In genomic region chr2:78867726-78868510, GRCm38 (mm10) we compare ENCODE assay signal across 8 mouse cellular contexts. TPM values are rescaled to one million over a fixed set of nuclear protein-coding genes. Genes with fewer than 3 reads are reported as not detected.
DNase-seq lines count a peak whose midpoint lies in the region; ATAC-seq and TF ChIP-seq lines count a peak whose summit lies in the region.

TSS of gene Ube2e3 (plus strand) at chr2:78868124.

- H3K27ac ChIP-seq in thymus, adult 2 months (ENCODE audit: control insufficient read depth, insufficient read depth, low read length): peak within 1 kb of the TSS; percentile 13; the same call in 1 of the 2 replicates
- peak within 1 kb of the TSS; percentile 87 for H3K27ac ChIP-seq in heart, adult 2 months

- no peak for TF ChIP-seq EP300 in heart, adult 2 months (IDR thresholded peaks at IDR 0.05; ENCODE audit: insufficient read depth, low read depth, low read length)

- ATAC-seq in megakaryocyte-erythroid progenitor cell, adult 5-6 weeks (replicated peaks; ENCODE audit: low FRiP score, low TSS enrichment, poor library complexity, severe bottlenecking): no peak

- H3K79me2 ChIP-seq in heart, adult 2 months (replicated peaks; ENCODE audit: control insufficient read depth, insufficient read depth, low read length): no peaks in the 10 kb centered on the region

- TF ChIP-seq POLR2A in thymus, adult 2 months (IDR thresholded peaks at IDR 0.05; ENCODE audit: control insufficient read depth, extremely low read depth, insufficient read depth, low read length, poor library complexity): no peak
- no peak for TF ChIP-seq POLR2A in heart, adult 2 months (IDR thresholded peaks at IDR 0.05; ENCODE audit: insufficient read depth, low read depth, low read length)

- TF ChIP-seq CTCF in thymus, adult 2 months (IDR thresholded peaks at IDR 0.05; ENCODE audit: borderline replicate concordance, control insufficient read depth, extremely low read depth, insufficient read depth, low read length, poor library complexity): no peak
- TF ChIP-seq CTCF in heart, adult 2 months (IDR thresholded peaks at IDR 0.05): no peak

- H3K4me1 ChIP-seq in thymus, adult 2 months (replicated peaks; ENCODE audit: control insufficient read depth, insufficient read depth, low read length): peaks cover 10% of the 10 kb centered on the region
- H3K4me1 ChIP-seq in heart, adult 2 months (ENCODE audit: control insufficient read depth, insufficient read depth, low read length): peaks cover 10% of the 10 kb centered on the region

- intact Hi-C loops in heart, adult 2 months (cut with DNase I): loop anchor here (5.0 kb wide), 1 partner anchor 39 kb away; no protein-coding TSS in a partner anchor

- no peaks in the 10 kb centered on the region for H3K36me3 ChIP-seq in thymus, adult 2 months (ENCODE audit: control insufficient read depth, insufficient read depth, low read length)
- peaks cover 16% of the 10 kb centered on the region for H3K36me3 ChIP-seq in heart, adult 2 months (ENCODE audit: control insufficient read depth, insufficient read depth, low read length)

- 25% methylated on average over 14 of the region's 14 CpGs for WGBS in thymus, adult 2 months
- 14% methylated on average over 14 of the region's 14 CpGs for WGBS in heart, adult 2 months

- H3K27me3 ChIP-seq in thymus, adult 2 months (ENCODE audit: control insufficient read depth, insufficient read depth, low read length): no peaks in the 10 kb centered on the region
- no peaks in the 10 kb centered on the region for H3K27me3 ChIP-seq in heart, adult 2 months (ENCODE audit: control insufficient read depth, insufficient read depth, low read length)

- H3K4me3 ChIP-seq in thymus, adult 2 months (ENCODE audit: control insufficient read depth, insufficient read depth, low read length): peak within 1 kb of the TSS; percentile 94
- H3K4me3 ChIP-seq in heart, adult 2 months: peak within 1 kb of the TSS; percentile 64

- peak within 1 kb of the TSS; percentile 100 for H3K9ac ChIP-seq in heart, adult 2 months (ENCODE audit: low read depth, low read length)

- DNase-seq in thymus, adult 2 months: no peak
- DNase-seq in thymus, postnatal 4 days: no peak
- DNase-seq in embryo, embryonic 9.5 days (ENCODE audit: extremely low spot score): peak; percentile 44
- DNase-seq in heart, adult 2 months: no peak
- peak; percentile 19 to 42 for DNase-seq in kidney, postnatal 4 days
- DNase-seq in ovary, postnatal 36 days (ENCODE audit: low spot score): no peak
- no peak for DNase-seq in urinary bladder, postnatal 14 days (ENCODE audit: low spot score)

RNA-seq across cellular contexts. Expression of gene Ube2e3, which starts in this region (rescaled TPM):
- 37.3 and 61.8 TPM in 2 replicates for polyA plus RNA-seq in thymus, adult 2 months (2012; rRNA removed)
- 10 to 100 TPM; 42.1 to 47.8 TPM for total RNA-seq in heart, adult 2 months (2021)
- polyA plus RNA-seq in heart, adult 2 months (2012; rRNA removed): 20.9 and 39.4 TPM in 2 replicates
- 68.2 and 83.1 TPM in 2 replicates for total RNA-seq in megakaryocyte-erythroid progenitor cell, adult 5-6 weeks (2014; fragmentation: Nextera tagmentation)
- 66.6 and 73.7 TPM in 2 replicates for total RNA-seq in megakaryocyte-erythroid progenitor cell, adult 5-6 weeks (2017)

Comparison
In these comparisons a context has a peak if more than half of its experiments do, and no peak if none do; other contexts are left out.
1. DNase-seq: peak in embryo, embryonic 9.5 days (single experiment) and kidney, postnatal 4 days (2 of 2); none in thymus, adult 2 months (single experiment), thymus, postnatal 4 days (single experiment), heart, adult 2 months (0 of 2), ovary, postnatal 36 days (single experiment) and urinary bladder, postnatal 14 days (single experiment).